ENCODE assay signal across 20 mouse cellular contexts in genomic region chr1:88140492-88140891, GRCm38 (mm10). TPM values are rescaled to one million over a fixed set of nuclear protein-coding genes. Genes with fewer than 3 reads are reported as not detected.
DNase-seq lines count a peak whose midpoint lies in the region; ATAC-seq lines count a peak whose summit lies in the region.
"Not testable (repeated sequence)": the region's sequence is repeated elsewhere in the genome, so short reads cannot be mapped to it uniquely, and the experiment has no call there.
"Had no signal": no experiment of that assay in that cellular context is flagged by ENCODE, and none has a peak within 500 bp of the region (broad histone marks: within the 10 kb centered on the region; RNA-seq: fewer than 3 reads in every experiment).

No protein-coding gene starts in this region.

- not testable (repeated sequence) for H3K4me2 ChIP-seq in liver, embryonic 15.5 days; stomach, embryonic 15.5 days

- ATAC-seq in hematopoietic stem cell, adult 5-6 weeks (replicated peaks in 1 of 2; ENCODE audit: insufficient read depth in 1 of 2, low FRiP score in 2 of 2, low TSS enrichment in 1 of 2, low read depth in 1 of 2, poor library complexity in 2 of 2, severe bottlenecking in 2 of 2): peak; percentile 48 to 74; a peak in 1 of 4 replicates
- peak; percentile 94 for ATAC-seq in liver, embryonic 15.5 days (ENCODE audit: insufficient read depth)
- peak; percentile 87; the same call in 1 of the 2 replicates for ATAC-seq in stomach, embryonic 15.5 days (ENCODE audit: insufficient read depth, low FRiP score, low read depth)

- H3K27me3 ChIP-seq in liver, embryonic 15.5 days; stomach, embryonic 15.5 days (replicated peaks): not testable (repeated sequence)

- H3K9ac ChIP-seq in liver, embryonic 15.5 days; stomach, embryonic 15.5 days: not testable (repeated sequence)

- DNase-seq in adipocyte (ENCODE audit: low spot score): peak; percentile 56
- peak; percentile 79 to 82 for DNase-seq in kidney, adult 8-10 months
- DNase-seq in kidney, postnatal 25 days: peak; percentile 74 to 75
- DNase-seq in lung, postnatal 10 days: peak; percentile 25

- H3K4me1 ChIP-seq in liver, embryonic 15.5 days (replicated peaks): 0 out of 2 replicates have a peak, but pooled peaks cover 12% of the 10 kb centered on the region
- H3K4me1 ChIP-seq in stomach, embryonic 15.5 days: not testable (repeated sequence)

- H3K27ac ChIP-seq in liver, embryonic 15.5 days (replicated peaks); stomach, embryonic 15.5 days: not testable (repeated sequence)

- not testable (repeated sequence) for H3K9me3 ChIP-seq in liver, embryonic 15.5 days (replicated peaks); stomach, embryonic 15.5 days

- not testable (repeated sequence) for H3K4me3 ChIP-seq in liver, embryonic 15.5 days (replicated peaks); stomach, embryonic 15.5 days (replicated peaks)

- 24% methylated on average over 1 of the region's 1 CpGs for WGBS in liver, embryonic 15.5 days (ENCODE audit: insufficient replicate concordance)
- 40% methylated on average over 1 of the region's 1 CpGs for WGBS in stomach, embryonic 15.5 days

- not testable (repeated sequence) for H3K36me3 ChIP-seq in liver, embryonic 15.5 days (replicated peaks); stomach, embryonic 15.5 days

RNA-seq across cellular contexts. Expression of gene Ugt1a6a, which starts 5.9 kb away (rescaled TPM):
- total RNA-seq in hematopoietic stem cell, adult 5-6 weeks (2017): 1.4 and 5.3 TPM in 2 replicates
- polyA plus RNA-seq in liver, embryonic 15.5 days (2015; fragmentation: Nextera tagmentation; extraction: Ambion mirVana): 15.4 and 19.2 TPM in 2 replicates
- 29.2 and 29.4 TPM in 2 replicates for polyA plus RNA-seq in stomach, embryonic 15.5 days (2015; fragmentation: Nextera tagmentation; extraction: Ambion mirVana)
- total RNA-seq: MEL had no signal

RNA-seq across cellular contexts. Expression of gene Ugt1a5, which starts 25.3 kb away (rescaled TPM):
- total RNA-seq in hematopoietic stem cell, adult 5-6 weeks (2017): 0.25 and 0.65 TPM in 2 replicates
- not detected in 2 replicates for polyA plus RNA-seq in liver, embryonic 15.5 days (2015; fragmentation: Nextera tagmentation; extraction: Ambion mirVana)
- polyA plus RNA-seq in stomach, embryonic 15.5 days (2015; fragmentation: Nextera tagmentation; extraction: Ambion mirVana): not detected in 2 replicates
- total RNA-seq: layer of hippocampus, postnatal 25 days; MEL had no signal
- polyA plus RNA-seq: brain, embryonic 14.5 days; forebrain, embryonic 13.5 days; hindbrain, embryonic 14.5 days; midbrain, embryonic 16.5 days had no signal

RNA-seq across cellular contexts. Expression of gene Ugt1a6b, which starts 37.4 kb away (rescaled TPM):
- 0.63 TPM in 1 of 2 replicates, not detected in the other for total RNA-seq in hematopoietic stem cell, adult 5-6 weeks (2017)
- polyA plus RNA-seq in liver, embryonic 15.5 days (2015; fragmentation: Nextera tagmentation; extraction: Ambion mirVana): 10.9 and 13.6 TPM in 2 replicates
- polyA plus RNA-seq in stomach, embryonic 15.5 days (2015; fragmentation: Nextera tagmentation; extraction: Ambion mirVana): 2.6 and 3.9 TPM in 2 replicates
- total RNA-seq: MEL had no signal

RNA-seq across cellular contexts. Expression of gene Ugt1a7c, which starts 45.6 kb away (rescaled TPM):
- 42.9 and 52.3 TPM in 2 replicates for total RNA-seq in hematopoietic stem cell, adult 5-6 weeks (2017)
- 2.8 and 3.1 TPM in 2 replicates for polyA plus RNA-seq in liver, embryonic 15.5 days (2015; fragmentation: Nextera tagmentation; extraction: Ambion mirVana)
- 12.5 and 19.6 TPM in 2 replicates for polyA plus RNA-seq in stomach, embryonic 15.5 days (2015; fragmentation: Nextera tagmentation; extraction: Ambion mirVana)
- total RNA-seq: MEL had no signal

RNA-seq across cellular contexts. Expression of gene Ugt1a8, which starts 52.9 kb away (rescaled TPM):
- not detected in 2 replicates for total RNA-seq in hematopoietic stem cell, adult 5-6 weeks (2017)
- polyA plus RNA-seq in liver, embryonic 15.5 days (2015; fragmentation: Nextera tagmentation; extraction: Ambion mirVana): not detected in 2 replicates
- not detected in 2 replicates for polyA plus RNA-seq in stomach, embryonic 15.5 days (2015; fragmentation: Nextera tagmentation; extraction: Ambion mirVana)
- total RNA-seq: gastrocnemius, postnatal 14 days; heart, adult 8-10 months; heart, postnatal 14 days; layer of hippocampus, postnatal 25 days; left cerebral cortex, postnatal 14 days; MEL had no signal
- polyA plus RNA-seq: brain, embryonic 14.5 days; forebrain, embryonic 13.5 days; hindbrain, embryonic 14.5 days; limb, embryonic 14.5 days; midbrain, embryonic 16.5 days; thymus, adult 2 months; urinary bladder, adult 2 months had no signal

Comparison
In these comparisons a context has a peak if more than half of its experiments do, and no peak if none do; other contexts are left out.
1. DNase-seq: peak in every context shown above with its lines; median percentile 80 in kidney, adult 8-10 months; 74 in kidney, postnatal 25 days; 56 in adipocyte; 25 in lung, postnatal 10 days.